Mouse (Mus musculus) spleen, postnatal 14 days (tissue): ENCODE data around the gene Mstn.

Source experiments
- DNase-seq, 2 experiments: peaks; one replicate each; pipeline ENCODE4 v3.0.0; 2021 to 2022; ENCODE audit warnings: low spot score in 2 of 2

The Mstn gene

DNA sequence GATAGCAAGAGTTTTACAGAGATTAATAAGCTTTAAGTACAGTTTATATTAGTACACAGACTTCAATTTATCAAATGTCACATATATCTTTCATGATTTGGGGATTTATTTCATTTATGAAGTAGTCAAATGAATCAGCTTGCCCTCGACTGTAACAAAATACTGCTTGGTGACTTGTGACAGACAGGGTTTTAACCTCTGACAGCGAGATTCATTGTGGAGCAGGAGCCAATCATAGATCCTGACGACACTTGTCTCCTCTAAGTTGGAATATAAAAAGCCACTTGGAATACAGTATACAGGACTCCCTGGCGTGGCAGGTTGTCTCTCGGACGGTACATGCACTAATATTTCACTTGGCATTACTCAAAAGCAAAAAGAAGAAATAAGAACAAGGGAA, at the start of gene Mstn:
Gene Mstn, plus strand, starts transcription at position 301 of the 400 bp plus-strand sequence.
- no peak for DNase-seq

DNA sequence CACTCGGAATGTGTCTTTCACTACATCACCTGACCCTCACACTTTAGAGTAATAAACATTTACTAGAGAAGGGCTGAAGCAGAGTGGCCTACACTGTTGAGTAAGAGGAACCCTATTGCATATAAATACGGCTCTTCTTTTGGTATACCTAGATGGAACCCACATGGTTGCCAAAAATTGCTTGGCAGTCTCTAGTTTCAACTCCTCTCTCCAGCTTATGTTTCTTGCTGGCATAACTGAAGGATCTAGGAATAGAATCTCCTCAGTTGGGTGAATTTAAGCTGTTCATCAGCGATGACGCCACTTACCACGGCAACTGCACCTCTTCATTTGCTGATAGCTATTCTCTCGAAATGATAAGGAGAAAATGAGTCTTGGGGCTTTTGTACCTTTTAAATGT, 46.7 kb upstream of the Mstn start:
- DNase-seq = no peak

DNA sequence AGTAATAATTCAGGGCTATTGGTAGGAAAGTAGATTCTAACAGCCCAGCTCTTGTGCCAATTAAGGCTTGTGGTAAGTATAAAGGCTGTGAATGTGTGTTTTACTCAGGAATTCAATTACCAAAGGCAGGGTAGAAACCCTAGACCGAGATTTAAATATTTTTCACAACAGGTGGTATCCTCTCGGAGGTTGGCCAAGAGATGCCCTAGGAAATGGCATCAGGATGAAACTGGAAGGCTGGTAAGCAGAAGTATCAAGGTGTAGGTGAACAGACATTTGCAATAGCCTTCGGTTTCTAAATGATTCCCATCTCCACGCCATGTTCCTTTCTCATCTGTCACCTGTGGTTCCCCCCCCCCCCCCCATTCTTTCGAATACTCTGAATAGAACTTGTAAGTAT, 45.8 kb upstream of the Mstn start:
- DNase-seq = no peak

DNA sequence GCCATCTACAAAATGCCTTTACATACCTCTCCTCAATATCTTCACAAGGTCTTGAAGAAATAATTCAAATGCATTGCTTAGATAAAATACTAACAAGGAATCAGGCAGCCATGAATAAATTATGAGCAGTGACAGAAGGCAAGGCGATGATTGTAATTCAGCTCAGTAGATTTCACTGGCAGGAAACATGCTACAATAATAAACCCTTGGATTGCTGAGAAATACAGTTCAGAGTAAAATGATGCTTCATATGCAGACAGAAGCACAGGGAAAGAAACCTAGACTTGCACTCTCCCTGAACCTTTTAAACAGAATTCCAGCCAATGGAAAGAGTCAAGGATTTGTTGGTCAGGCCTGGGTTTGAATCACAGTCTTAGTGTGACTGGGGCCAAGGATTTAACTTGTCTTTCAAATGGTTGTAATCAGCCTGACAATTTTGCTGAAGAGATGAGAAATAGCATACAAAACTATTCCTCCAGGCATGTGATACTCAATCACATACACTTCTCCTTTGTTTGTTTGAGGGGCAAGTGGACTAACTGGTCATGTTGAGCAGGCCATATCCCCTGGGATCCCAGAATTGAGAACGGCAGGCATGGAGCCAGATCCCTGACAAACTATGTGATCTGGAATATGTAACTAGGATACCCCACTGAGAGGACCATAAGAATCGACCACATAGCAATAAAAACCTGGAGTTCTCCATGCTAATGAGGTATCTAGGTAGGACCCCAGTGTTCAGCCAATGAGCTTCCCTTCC, 42.5 kb upstream of the Mstn start:
- DNase-seq = no peak

DNA sequence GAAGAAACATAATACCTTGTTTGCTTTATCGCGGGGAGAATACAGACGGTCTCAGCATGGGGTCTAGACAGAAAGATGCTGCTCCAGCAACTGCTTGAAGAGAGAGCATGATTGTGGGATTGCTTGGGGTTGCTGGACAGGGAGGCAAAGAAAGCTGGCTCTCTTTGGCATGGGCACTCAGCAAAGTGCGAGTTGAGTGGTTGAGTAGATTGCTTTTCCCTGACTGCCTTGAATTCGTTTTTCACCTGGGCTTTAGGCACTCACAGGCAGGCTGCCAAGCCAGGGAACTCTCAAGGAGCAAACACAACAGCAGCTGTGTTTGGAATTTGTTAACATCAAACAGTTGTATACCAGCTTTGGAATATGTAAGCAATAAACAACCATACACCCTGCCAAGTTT, 41.4 kb upstream of the Mstn start, which contains the start of gene 1700019D03Rik:
Gene 1700019D03Rik, minus strand, starts transcription at position 101 of the 400 bp plus-strand sequence.
- DNase-seq = no peak

DNA sequence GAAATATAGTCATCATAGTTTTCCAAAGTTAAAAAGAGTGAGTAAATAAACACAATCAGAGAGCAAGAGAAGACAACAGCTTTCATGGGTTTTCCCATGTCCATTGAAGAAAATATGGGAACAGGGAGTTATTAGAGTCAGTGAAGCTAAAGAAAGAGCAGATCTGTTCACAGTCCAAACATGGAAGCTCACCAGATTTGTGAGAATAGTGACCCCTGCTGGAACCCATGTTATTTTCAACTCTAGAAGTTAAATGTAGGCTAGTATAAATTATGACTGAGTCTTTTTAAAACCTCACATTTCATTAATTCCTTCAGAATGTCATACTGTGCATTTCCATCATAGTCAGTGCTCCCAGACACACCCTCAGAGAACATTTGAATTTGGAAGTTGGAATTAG, 28.9 kb upstream of the Mstn start:
- no peak for DNase-seq

DNA sequence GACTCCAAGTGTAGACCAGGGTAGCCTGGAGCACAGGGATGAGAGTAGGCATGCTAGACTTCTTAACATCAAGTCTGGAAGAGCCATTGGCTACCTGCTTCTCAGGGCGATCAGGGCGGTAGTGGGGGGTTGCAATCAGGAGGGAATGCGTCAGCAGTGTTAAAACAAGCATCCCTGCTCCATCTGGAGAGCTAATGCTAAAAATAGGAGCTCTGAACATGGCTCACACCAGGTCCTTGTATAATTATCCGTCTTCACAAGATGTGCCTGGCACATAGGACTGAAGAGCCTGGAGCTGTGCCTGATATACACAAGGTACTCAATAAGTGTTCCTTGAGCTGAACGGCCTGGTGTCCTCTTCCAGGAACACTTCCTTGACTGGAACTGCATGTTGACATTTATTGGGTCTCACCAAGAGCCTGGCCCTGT, 24.0 kb upstream of the Mstn start:
- no peak for DNase-seq

DNA sequence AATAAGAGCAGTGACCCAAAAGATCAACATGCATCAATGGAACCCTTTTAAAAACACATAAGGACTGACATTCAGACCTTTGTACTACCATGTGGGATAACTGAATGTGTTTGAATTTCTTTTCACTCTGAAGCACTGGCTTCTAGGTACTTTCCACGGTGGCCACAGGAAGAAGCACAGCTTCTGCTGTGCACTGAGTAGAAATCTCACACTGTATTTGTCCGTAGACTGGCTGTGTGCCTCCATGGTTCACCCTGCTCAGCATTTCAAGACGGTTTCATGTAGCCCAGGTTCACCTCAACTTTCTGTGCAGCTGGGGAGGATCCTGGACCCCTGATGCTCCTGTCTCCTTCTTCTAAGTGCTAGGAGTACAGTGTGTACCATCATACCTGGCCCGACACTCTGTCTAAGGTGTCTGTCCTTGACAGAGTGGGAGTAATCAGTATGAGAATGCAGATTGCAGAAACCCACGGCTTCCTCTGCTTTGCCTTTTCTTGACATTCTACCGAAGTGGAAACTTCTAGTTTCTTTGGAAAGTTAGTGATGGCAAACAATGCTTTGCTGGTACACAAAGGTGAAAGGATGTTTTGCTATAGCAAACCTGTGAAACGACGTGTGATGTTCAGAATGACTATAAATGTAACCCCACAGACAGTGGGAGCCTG, 11.5 kb upstream of the Mstn start:
- no peak for DNase-seq

DNA sequence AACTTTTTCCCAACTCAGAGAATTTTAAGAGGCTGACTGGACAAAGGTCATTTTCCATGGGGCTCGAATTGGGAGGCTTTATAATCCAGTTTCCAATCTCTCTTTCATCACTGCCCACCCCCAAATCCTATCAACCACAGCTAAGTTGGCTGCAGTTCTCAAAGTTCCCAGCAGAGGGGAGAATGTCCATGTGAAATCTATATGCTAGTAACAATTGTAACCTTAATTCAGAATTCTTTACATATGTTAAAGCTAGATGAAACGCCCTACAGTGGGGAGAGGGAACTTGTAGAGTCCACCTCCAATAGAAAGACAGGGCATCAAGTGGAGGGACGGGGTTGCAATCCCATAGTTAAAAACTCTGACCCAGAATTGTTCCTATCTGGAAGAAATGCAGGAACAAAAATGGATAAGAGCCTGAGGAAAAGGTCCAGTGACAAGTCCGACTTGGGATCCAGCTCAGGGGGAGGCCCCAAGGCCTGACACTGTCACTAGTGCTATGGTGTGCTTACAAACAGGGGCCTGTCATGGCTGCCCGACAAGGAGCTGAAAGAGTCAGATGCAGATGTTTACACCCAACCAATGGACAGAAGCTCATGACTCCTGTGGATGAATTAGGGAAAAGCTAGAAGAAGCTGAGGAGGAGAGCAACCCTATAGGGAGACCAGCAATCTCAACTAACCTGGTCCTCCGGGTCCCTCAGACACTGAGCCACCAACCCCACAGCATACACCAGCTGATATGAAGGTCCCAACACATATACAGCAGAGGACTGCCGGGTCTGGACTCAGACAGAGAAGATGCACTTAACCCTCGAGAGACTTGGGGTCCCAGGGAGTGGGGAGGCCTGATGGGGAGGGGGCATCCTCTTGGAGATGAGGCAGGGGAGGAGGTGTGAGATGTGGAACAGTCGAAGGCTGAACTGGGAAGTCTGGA, 8.1 kb upstream of the Mstn start:
- peak; percentile 11 to 59 for DNase-seq

DNA sequence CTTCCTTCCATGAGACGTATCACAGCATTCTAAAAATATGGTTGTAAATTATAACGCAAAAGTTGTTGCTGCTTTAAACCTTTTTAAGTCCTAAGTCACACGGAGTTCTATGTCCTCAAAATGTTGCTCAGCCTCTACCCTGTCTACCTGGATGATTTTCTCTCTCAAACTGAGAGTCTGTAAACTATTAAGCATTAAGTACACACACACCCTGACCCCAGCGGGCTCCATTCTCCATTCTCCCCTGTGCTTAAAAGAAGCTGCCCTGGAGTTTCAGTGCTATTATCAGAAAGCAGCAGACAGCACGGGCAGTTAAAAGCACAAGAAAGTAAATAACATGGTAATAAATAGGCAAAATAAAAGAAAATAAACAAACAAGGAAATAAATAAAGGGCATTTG, 2.3 kb upstream of the Mstn start:
- DNase-seq = no peak

DNA sequence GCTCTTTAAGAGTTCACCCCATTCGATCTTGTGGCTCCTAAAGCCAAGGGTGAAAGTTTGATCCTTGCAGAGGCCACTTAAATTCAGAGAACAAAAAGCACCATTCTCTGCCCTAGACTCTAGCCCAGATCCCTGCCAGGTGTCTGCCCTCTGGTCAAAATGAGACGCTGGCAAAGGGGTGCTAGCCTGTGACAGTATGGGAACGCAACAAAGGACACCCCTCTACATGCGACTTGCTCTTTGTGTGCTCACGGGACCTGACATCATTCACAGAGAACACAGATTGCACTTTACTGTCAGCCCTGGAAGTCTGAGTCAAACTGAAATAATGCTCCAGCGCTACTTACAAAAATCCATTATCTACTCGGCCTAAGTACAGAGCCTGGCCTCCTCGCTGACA, 941 bp upstream of the Mstn start:
- no peak for DNase-seq

DNA sequence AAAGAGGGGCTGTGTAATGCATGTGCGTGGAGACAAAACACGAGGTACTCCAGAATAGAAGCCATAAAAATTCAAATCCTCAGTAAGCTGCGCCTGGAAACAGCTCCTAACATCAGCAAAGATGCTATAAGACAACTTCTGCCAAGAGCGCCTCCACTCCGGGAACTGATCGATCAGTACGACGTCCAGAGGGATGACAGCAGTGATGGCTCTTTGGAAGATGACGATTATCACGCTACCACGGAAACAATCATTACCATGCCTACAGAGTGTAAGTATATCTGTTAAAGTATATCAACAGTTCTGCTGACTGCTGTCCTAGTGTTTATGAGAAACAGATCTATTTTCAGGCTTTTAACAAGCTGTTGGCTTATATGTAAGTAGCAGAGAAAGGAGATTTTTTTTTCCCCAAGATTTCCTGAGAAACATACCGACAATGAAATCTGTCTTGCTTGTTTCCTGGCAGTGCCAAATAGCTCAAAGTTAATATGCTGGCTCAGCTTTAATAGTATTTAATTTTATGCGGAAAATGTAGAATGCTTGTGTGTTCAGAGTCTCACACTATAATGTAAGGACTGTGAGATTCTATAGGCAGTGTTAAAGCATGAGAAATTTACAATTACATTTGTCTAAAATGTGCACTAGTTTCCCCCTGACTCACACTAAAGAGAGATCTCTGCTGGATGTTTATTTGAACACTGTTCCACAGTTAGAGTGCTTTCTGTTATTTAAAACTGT, 600 bp downstream of the Mstn start:
- DNase-seq = no peak

DNA sequence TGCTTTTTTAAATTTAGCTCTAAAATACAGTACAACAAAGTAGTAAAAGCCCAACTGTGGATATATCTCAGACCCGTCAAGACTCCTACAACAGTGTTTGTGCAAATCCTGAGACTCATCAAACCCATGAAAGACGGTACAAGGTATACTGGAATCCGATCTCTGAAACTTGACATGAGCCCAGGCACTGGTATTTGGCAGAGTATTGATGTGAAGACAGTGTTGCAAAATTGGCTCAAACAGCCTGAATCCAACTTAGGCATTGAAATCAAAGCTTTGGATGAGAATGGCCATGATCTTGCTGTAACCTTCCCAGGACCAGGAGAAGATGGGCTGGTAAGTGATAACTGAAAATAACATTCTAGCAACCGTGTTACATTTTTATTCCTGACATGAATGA, 2.5 kb downstream of the Mstn start:
- no peak for DNase-seq

DNA sequence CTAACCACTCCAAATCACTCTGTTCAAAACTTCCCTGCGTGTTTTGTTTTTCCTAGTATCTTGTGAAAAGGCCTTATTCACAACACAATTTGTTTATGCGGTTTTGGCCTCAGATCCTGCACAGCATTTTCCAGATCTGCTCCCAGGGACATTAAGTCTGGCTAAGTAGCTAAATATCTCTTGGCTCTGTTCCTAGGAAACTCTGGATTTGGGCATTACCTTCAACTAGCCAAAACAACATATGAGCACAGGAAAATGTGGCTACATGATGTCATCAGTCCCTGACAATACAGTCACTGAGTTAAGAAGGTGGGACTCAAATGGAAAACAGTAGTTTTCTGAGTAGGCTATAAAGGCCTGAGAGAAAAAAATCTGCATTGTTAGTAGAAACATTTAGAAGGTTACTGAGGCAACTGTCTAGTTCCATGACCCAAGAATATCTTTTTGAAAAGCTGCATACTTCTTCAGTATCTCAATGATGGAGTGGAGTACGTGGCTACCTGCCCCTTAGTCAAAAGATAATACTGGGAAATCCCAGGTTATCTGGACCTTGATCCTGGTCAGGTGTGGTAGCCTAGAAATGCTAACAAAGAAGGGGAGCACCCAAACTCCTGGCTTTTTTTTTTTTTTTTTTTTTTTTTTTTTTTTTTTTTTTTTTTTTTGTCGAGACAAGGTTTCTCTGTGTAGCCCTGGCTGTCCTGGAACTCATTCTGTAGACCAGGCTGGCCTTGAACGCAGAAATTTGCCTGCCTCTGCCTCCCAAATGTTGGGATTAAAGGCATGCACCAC, 8.5 kb downstream of the Mstn start:
- no peak for DNase-seq

DNA sequence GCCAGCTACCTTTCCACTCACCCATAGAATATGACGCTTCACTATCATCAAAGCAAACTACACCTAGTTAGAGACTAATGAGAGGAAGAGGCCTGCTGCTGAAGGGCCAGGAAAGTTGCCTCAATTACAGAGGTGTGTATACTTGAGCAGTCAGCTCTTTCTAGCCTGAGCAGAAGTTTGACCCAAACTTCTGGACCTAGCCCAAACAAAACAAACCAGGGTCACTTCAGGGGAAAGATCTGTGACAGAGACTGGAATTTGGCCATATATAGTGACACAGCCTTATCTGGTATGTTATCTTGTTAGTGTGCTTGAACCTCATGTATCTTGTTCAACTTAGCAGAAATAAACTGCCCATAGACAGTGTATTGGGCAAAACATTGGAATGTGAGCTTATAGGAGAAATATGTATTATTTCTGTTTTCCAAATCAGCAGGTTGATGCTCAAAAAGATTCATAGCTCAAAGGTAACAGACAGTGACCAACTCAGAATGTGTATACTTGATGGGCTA, 9.3 kb downstream of the Mstn start:
- no peak for DNase-seq

DNA sequence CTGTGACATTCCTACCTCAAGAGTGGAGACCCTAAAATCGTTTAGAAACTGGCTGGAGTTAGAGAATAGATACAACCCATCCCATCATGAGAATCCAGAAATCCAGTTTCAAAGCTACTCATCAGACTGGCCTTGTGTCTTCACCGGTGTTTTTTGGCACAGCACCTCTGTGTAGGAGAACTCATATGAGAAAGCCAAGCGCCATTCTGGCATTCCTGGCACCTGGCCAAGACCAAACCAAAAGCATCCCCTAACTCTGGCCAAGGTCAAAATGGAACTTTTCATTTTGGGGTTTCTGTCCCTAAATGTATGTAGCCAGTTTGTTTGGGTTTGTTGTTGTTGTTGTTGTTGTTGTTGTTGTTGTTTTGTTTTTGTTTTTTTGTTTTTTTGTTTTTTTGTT, 15.2 kb downstream of the Mstn start:
- no peak for DNase-seq

DNA sequence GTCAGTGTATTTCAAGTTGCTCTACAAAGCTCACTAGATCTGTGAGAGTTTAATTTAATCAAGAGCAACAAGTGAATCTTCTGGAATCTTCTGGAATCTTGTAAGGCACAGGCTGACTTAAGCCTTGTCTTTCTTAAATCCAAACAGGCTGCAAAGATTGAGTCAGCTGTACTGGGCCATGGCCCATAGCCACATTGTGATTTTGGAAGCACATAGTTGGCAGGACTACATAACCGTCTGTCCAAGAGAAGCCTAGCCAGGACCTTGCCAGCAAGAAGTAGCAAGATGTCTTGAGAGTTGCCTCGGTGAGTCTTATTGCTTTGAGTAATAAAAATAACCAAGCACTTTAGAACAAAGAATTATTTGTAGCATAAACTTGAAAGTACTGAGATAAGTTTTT, 18.4 kb downstream of the Mstn start:
- no peak for DNase-seq

DNA sequence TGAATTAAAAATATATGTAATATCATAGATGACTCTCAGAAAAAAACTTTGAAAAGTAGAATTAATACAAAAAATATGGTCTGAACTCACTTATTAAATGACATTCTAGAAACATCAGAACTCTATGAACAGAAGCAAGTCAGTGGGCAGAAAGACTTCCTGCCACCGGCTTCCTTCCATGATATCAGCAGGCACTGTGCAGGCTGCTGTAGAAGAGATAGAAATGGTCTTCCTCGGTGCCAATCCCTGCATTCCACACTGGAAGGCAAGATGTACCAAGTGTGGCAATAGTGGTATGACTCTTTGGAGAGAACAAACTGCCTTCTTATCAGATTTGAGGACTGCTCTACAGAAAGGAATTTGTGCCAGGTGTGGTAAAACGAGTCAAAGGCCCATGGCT, 19.2 kb downstream of the Mstn start:
- no peak for DNase-seq

DNA sequence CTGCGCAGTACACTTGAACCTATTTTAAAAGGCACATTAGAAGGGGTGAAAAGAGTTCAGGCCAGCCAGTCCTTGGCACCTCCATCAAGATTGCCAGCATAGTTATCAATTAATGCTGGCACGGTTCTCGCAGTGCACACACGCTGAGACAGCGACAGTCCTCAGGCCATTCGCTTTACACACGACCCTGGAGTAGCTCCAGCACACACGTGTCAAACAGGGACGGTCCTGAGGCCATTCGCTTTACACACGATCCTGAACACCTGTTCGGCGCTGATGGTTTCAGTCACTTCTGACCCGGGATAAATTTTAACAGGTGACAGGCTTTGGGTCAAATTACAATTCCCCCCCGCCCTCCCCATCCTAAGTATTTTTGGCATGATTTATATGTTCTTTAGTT, 23.8 kb downstream of the Mstn start:
- DNase-seq = no peak

DNA sequence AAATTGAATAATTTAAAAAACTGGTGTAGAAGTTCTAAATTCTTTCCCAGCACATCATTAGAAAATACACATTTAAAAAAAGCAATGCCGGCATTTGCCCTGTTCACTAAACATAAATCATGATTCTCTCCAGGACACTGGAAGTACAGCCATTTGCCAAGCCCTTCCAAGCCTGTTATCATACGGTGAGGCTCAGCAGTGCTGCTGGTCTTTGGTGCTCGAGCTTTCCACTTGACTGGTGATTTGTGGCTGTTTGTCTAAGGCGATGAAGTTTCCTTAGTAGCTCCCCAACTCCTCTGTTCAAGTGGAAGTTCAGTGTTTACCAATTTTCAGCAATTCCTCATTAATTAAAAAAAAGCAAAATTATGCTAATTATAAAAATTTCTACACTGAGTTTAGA, 24.6 kb downstream of the Mstn start:
- no peak for DNase-seq

DNA sequence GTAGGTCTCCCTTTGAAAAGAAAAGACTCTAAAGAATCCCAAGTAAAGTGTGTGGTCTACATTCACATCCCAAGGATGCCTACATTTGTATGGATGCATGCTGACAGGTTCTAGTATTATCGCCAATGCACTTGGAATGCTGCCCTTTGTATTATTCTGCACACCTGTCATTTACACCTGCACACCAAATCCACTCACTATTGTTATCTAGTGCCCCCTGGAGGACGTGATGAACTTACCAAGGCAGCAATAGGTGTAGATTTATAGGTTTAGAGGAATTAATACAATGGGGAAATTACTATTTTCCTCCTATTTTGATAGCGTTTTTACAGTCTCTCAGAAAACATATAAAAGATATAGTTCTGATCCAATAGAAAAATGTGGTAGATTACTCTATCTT, 31.7 kb downstream of the Mstn start:
- DNase-seq = no peak
